Comparison of ENCODE assay signal across 18 mouse cellular contexts in the genomic region with DNA sequence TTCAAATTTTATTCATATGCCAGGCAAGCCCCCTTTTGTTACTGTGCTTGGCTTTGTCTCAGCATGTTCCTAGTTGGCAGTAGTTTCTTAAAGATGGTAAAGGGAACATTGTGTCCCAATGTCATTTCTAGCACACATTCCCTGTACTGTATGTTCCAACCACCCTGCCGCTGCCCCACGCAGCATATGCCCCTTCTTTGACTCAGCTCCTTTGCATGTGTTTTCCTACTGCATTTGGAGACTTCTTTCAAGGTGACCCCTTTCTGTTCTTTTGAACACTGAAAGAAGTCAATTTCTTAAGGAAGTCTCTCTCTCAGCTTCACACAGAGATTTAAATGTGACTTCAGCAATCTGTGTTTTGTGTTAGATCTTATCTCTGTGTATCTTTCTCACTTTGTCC.
DNase-seq lines count a peak whose midpoint lies in the region; TF ChIP-seq lines count a peak whose summit lies in the region.
"Had no signal": no experiment of that assay in that cellular context is flagged by ENCODE, and none has a peak within 500 bp of the region (broad histone marks: within the 10 kb centered on the region; RNA-seq: fewer than 3 reads in every experiment).

No protein-coding gene starts in this region.

- TF ChIP-seq CTCF in layer of hippocampus, adult 2 months (conservative IDR thresholded peaks at IDR 0.05) = no peak

- H3K4me3 ChIP-seq in layer of hippocampus, adult 2 months = no peak overlapping the region
- H3K4me3 ChIP-seq: embryonic facial prominence, embryonic 10.5 days; embryonic facial prominence, embryonic 12.5 days; forebrain, embryonic 13.5 days; forebrain, embryonic 15.5 days had no signal

- no peak overlapping the region for H3K27ac ChIP-seq in layer of hippocampus, adult 2 months
- H3K27ac ChIP-seq: embryonic facial prominence, embryonic 10.5 days; embryonic facial prominence, embryonic 12.5 days; forebrain, embryonic 13.5 days; forebrain, embryonic 15.5 days had no signal

- DNase-seq in layer of hippocampus, adult 11-12 months (ENCODE audit: low spot score) = peak; percentile 21
- DNase-seq in layer of hippocampus, adult 2 months (ENCODE audit: low spot score in 2 of 2) = no peak
- DNase-seq in left cerebral cortex, postnatal 14 days (ENCODE audit: low spot score in 2 of 2) = peak; percentile 7 to 40
- no peak for DNase-seq in left cerebral cortex, postnatal 36 days (ENCODE audit: low spot score in 2 of 2)
- DNase-seq in brain, adult 2 months (ENCODE audit: low read depth, low spot score) = peak; percentile 53
- no peak for DNase-seq in kidney, adult 9 months
- DNase-seq: adrenal gland, adult 2 months; adrenal gland, postnatal 10 days; adrenal gland, postnatal 25 days; cerebellum, adult 11-12 months; cerebellum, adult 2 months; cerebellum, adult 9-10 months; cerebellum, postnatal 10 days; cerebellum, postnatal 25 days had no signal

- intact Hi-C loops in left cerebral cortex, postnatal 14 days (cut with DNase I) = no loop called here
- intact Hi-C loops in left cerebral cortex, postnatal 36 days (cut with DNase I) = no loop called here

Comparison
In these comparisons a context has a peak if more than half of its experiments do, and no peak if none do; other contexts are left out.
1. DNase-seq: peak in layer of hippocampus, adult 11-12 months (single experiment), left cerebral cortex, postnatal 14 days (2 of 2) and brain, adult 2 months (single experiment); none in layer of hippocampus, adult 2 months (0 of 2), left cerebral cortex, postnatal 36 days (0 of 2) and kidney, adult 9 months (single experiment).